Mouse (Mus musculus): ENCODE measurements around the gene Cdh4.

- no peak for TF ChIP-seq CTCF (IDR thresholded peaks at IDR 0.05; ENCODE audit: low read depth)
- no peak for TF ChIP-seq EP300 (IDR thresholded peaks at IDR 0.05; ENCODE audit: low read depth)
Measured at GRCm38 (mm10) chr2:179687243-179687681, 245.0 kb downstream of the Cdh4 start.

Data from heart, postnatal 0 days (tissue).